Mouse (Mus musculus) bone marrow, adult 2 months (tissue): ENCODE data around the gene Kif28.

Source experiments
- CTCF ChIP-seq: fragments of 200-500 bp; IDR thresholded peaks from 2 replicates; pipeline ENCODE4 v1.5.1; 2011; ENCODE audit warnings: low read length, control low read depth; ENCODE audit not compliant: control insufficient read depth, insufficient read depth
- POLR2A ChIP-seq: fragments of 200-500 bp; IDR thresholded peaks from 2 replicates; pipeline ENCODE4 v1.6.1; 2011; ENCODE audit warnings: low read depth, mild to moderate bottlenecking, control low read depth, low read length, borderline replicate concordance; ENCODE audit not compliant: control insufficient read depth

DNA sequence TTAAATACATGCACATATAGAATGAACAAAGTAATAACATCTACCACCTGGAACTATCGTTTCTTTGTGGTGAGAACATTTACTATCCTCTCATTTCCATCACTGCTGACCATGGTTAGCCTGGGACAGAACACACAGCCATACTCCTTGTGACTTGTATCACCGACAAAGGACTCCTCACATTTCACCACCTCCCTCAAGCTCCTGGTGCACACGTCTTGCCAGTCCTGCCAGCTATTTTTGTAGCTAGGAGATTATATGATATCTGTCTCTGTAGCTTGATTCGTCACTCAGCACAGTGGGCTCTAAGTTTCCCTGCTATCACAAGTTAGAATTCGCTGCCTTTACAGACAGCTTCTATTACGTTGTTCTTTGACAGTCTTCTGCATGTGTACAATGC is 56.7 kb downstream of the Kif28 start:
- TF ChIP-seq CTCF (no peak), POLR2A (no peak)
